Mouse (Mus musculus) left cerebral cortex, adult 8-10 months (tissue): ENCODE data around the gene Grm5. TPM values are rescaled to one million over a fixed set of nuclear protein-coding genes. Genes with fewer than 3 reads are reported as not detected.

Source experiments
- DNase-seq, 2 experiments: peaks; one replicate each; pipeline ENCODE4 v3.0.0; 2022; ENCODE audit warnings: low spot score in 2 of 2
- total RNA-seq, 4 experiments: library from RNA; stranded (reverse); gene quantifications; 2 replicates each; pipeline ENCODE4 v1.2.4; 2022

Grm5 gene
- 100 to 1,000 TPM; 185 to 213 (median 195) TPM for total RNA-seq

DNA sequence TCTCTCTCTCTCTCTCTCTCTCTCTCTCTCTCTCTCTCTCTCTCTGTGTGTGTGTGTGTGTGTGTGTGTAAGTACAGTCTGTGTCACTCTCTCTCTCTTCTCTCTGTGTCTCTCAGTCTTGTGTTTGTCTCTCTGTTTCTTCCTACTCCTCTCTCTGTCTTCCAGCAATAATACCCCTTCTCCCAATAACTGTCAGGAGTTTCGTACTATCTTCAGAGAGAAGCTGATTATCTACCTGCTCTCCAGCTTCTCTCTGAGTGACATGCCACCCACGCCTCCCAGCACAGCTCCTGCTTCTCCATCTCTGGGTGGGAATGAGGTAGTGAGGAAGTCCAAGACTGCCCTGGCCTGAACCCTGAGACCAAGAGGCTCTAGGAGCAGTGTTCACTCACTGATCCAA is at the start of gene Grm5:
Grm5 (plus strand) TSS at position 301 of the 400 bp plus-strand sequence.
- no peak for DNase-seq

DNA sequence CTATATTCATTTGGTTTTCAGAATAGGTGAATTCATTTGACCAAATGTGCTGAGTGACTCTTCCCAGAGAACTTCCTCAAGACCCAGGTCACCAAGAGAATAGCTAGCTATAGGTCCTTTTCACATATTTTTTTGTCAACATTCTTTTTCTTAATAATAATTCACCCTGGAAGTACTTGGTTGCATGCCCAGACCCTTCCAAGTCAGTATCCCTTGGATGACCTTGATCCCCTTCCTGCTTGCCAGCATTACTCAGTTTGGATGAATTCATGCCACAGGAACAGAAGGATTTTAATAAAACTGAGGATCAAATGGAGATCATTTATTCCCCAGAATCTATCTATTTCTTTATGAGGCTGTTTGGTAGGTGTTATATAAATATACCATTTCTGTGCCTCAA is 44.9 kb upstream of the Grm5 start:
- DNase-seq = no peak

GRCm38 (mm10) chr7:87565300-87565699 is 18.7 kb upstream of the Grm5 start:
- no peak for DNase-seq

GRCm38 (mm10) chr7:87566476-87566875 is 17.5 kb upstream of the Grm5 start:
- DNase-seq = no peak

- peak; percentile 56 to 69 for DNase-seq
These were observed 323 bp downstream of the Grm5 start for GRCm38 (mm10) chr7:87584281-87584701.

DNA sequence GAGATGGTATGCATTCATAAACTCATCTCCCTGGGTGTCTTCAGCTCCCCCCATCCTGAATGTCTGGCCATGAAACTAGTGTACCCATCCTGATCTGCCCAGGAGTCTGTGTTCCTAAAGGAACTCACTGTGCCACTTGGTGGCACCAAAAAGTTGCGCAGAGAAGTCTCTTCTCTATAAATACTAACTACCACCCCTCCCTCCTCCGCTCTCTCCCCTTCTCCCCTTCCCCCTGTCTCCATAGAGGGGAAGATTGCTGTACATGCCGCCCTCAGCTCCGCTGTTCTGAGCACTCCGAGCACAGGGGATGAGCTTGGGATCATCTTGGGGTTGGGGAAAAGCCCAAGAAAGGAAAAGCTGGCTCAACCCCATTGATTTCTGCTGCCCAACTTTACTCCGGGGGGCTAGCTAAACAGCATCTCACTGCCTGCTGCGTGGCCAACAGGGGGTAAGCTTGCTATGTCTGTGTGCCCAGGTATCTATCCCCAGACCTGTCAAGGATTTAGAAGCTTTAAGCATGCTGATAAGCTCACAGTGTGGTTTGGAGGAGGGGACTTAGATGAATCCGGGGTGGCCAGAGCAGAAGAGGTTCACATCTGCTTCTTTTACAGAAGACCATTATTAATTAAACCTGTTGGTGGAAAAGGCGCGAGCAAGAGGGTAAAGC is 2.4 kb downstream of the Grm5 start:
- DNase-seq = peak; percentile 59 to 70

DNA sequence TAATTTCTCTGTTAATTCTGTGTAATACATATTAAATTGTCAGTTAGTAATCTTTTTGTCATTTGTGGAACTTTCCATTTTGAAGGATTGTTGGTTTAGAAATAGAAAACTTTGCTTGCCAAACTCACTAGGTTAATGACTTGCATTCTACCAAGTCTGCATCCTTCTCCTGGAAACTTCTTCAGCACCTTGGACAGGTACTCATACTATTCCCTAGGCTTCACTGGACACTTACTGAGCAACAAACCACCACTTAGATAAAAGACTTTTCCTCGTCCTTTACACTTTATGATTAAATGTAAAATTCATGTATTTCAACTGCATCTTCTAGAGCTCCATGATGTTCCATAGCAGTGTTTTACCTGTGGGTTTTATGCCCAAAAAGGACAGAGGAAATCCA is 4.0 kb downstream of the Grm5 start:
- no peak for DNase-seq

DNA sequence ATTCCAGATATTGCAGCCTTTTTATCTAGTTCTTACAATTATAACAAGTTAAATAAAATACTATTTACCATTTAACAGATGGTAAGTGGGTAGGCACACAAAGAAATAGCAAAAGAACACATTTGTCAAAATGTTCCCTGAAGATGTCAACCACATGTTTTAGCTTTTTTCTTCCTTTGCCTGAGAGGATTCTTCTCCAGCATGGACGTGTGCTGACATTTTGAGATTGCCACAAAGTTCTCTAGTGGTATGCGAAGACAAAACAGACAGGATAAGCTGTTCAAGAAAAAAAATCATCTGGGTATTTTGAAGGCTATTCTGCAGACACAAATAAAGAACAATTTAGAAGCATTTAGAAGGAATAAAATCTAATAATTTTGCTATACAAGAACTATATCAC is 42.3 kb downstream of the Grm5 start:
- no peak for DNase-seq

DNA sequence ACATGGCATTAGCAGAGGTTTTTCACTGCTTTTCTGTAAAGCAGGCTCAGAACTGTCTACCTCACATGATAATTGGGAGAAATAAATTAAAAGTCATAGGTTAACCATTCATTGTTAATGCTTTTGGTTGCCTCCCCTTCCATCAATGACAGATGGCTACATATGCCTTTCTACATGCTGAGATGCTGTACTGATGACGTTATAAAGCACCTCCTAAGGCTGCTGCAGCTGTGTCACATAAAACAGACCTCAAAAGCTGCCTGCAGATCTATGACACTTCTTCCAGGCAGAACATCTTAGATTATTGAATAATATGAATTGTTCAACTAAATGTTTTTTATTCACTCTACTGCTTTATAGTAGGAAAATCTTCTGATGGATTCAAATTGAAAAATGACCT is 51.6 kb downstream of the Grm5 start:
- DNase-seq = no peak

DNA sequence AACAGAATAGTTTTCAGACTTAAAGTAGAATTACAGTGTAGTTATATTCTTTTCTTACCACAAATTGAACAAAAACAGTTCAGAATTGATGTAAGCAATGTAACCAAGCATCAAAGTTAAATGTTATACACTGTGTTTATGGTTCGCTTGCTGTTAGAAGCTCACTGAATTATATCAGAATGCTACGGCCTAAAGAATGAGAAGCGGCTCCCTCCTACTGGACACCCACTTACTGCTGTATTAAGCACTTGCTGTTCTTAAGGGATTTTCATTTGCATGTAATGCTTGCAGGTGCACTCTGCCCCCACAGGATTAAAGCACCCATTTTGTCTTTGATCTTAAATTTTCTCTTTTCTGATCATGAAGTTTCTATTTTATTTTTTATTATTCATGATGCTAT is 66.6 kb downstream of the Grm5 start:
- no peak for DNase-seq

GRCm38 (mm10) chr7:87661794-87662193 is 77.8 kb downstream of the Grm5 start:
- no peak for DNase-seq

- DNase-seq = no peak
These were observed 80.1 kb downstream of the Grm5 start for GRCm38 (mm10) chr7:87664041-87664440.

- DNase-seq = no peak
These were observed 132.4 kb downstream of the Grm5 start for GRCm38 (mm10) chr7:87716393-87716792.

DNA sequence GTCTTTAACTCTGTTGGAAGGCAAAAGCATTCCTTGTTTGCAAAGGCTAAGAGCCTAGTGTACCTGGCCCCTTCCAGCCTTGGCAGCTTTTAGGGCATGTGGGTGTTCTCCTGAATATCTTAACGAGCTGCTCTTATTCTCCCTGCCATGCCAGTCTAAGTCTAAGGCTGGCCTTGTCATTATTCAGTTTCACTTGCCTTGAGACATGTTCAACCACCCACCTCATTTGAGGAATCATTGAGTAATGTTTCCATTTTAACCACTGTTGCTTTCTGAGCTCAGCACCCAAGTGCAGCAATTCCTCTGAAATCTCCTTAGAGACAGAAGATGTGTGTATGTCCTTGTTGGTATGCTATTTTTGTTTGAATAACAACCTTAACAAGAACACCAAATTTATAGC is 134.7 kb downstream of the Grm5 start:
- peak in 1 of 2 experiments; percentile 34 for DNase-seq

- DNase-seq = no peak
These were observed 150.5 kb downstream of the Grm5 start for GRCm38 (mm10) chr7:87734511-87734910.

- no peak for DNase-seq
These were observed 178.0 kb downstream of the Grm5 start for GRCm38 (mm10) chr7:87761945-87762344.

- DNase-seq = no peak
These were observed 178.4 kb downstream of the Grm5 start for GRCm38 (mm10) chr7:87762376-87762775.

DNA sequence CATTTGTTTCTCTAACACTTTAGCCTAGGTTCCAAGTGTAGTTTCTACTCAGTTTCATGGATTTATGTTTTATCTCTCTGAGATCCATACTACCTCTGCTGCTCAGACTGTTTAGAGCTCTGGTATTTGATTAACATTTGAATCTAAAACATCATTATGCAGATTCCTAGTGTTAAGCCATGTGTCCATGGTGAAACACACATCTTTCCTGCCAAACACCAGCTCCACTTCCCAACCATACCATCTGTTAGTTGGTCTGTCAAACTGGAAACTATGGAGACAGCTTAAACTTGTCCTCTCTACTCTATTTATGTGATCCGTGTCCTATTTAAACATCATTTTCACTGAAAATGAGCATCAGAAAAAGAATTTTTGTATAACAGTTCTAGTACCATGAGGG is 203.6 kb downstream of the Grm5 start:
- DNase-seq = peak in 1 of 2 experiments; percentile 33

DNA sequence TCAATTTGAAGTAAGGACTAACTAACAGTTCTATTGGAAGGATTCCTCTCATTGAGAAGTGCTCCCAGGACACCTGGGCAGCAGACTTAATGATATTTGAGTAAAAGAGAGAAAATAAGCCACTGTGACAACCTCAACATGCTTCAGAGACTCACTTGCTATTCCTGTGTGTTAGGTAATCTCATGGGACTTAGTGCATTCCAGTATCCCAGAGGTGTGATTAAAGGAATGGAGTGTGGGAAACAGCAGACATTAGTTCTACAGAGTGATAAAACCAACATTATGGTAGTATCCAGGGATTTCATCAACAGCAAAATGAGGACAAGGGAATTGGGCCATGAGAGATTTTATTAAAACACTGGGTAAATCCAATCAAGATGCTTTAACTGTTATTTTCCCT is 205.0 kb downstream of the Grm5 start:
- DNase-seq = no peak

DNA sequence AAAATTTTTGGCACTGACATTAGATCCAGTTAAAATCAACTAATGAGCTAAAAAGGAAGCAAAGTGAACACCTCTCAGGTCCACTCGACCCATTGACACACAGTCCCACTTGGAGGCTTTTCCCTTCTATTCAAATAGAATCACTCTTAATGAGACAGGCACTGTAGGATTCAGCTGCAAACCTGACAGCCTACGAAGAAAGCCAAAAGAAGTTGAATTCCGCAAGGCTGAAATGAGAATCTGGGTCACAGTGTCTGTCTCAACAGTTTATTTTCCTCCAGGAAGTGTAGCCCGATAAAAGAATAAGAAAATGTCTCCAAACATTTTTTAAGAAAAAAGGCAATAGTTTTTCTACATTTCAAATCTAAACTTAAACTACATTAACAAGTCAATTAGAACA is 209.9 kb downstream of the Grm5 start:
- no peak for DNase-seq

DNA sequence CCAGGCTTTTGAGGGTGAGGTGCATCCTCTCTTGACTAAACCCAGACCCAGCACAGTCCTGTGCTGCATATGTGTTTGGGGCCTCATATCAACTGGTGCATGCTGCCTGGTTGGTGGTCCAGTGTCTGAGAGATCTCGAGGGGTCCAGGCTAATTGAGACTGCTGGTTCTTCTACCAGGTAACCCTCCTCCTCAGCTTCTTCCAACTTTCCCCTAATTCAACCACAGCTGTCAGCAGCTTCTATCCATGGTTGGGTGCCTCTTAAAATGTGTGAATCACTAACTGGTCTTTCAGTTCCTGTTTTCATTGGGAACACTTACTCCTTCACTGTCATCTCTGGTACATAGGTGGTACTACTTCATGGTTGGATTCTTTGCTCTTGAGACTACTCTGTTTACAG is 240.9 kb downstream of the Grm5 start:
- DNase-seq = no peak

- DNase-seq = no peak
These were observed 250.7 kb downstream of the Grm5 start for GRCm38 (mm10) chr7:87834669-87835068.

DNA sequence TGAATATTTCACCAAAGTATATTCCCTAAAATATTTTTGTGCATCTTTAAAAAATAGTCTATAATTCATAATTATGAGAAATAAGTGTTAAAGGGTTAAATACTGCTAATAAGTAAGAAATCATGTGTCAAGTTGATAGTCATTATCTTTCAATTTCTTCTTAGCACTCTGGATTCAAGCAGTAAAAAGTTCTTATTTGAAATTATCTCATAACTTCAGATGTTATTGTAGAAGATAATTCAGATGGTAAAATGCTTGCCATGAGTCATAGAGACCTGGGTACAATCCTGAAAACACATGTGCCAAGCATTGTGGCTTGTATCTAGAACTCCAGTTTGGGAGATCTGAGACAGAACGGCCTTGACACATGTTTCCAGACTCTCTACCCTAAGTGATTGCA is 254.6 kb downstream of the Grm5 start:
- DNase-seq = no peak

DNA sequence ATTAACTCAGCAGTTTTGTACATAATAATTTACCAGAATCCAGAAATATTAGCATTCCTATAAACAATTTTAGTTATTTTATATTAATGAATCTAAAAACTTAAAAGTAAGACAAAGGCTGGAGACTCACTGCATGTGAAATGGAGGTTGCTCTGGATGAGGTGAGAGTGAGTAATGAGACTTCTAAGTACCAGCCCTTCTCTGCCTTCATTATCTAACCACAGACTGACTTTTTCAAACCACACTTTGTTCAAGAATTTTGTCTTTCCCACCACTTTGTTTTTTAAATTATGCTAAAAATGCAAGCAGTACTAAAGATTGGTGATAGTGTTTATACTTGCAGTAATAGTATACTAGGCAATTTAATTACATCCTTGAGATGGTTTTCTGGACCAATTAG is 259.5 kb downstream of the Grm5 start:
- no peak for DNase-seq
